Mouse (Mus musculus): ENCODE data around the gene Cdc25a. TPM values are rescaled to one million over a fixed set of nuclear protein-coding genes. Genes with fewer than 3 reads are reported as not detected.

Gene Cdc25a
- polyA plus RNA-seq, 1 experiment = 75.6 TPM

GRCm38 (mm10) chr9:109886259-109886658 lies 10.9 kb downstream of the Cdc25a start:
- no peaks in the 10 kb centered on the region for H3K27me3 ChIP-seq (ENCODE audit: control insufficient read depth, insufficient read depth, low read length, poor library complexity, severe bottlenecking)
- peaks cover 1% of the 10 kb centered on the region for H3K4me1 ChIP-seq (ENCODE audit: control insufficient read depth, insufficient read depth, low read length)
- no peak overlapping the region for H3K9ac ChIP-seq (ENCODE audit: low read depth, poor library complexity, severe bottlenecking)
- peaks cover 98% of the 10 kb centered on the region for H3K36me3 ChIP-seq (ENCODE audit: control insufficient read depth, insufficient read depth, low read length, poor library complexity, severe bottlenecking)
- H3K4me3 ChIP-seq (ENCODE audit: low read depth, low read length) = no peak overlapping the region
- TF ChIP-seq EP300 (IDR thresholded peaks at IDR 0.05; ENCODE audit: insufficient read depth, low read depth, low read length) (no peak), POLR2A (IDR thresholded peaks at IDR 0.05; ENCODE audit: insufficient read depth, low read length) (no peak), CTCF (IDR thresholded peaks at IDR 0.05; ENCODE audit: low read depth, low read length) (no peak)
- no peak overlapping the region for H3K27ac ChIP-seq (ENCODE audit: insufficient read depth, low read length)
- no peaks in the 10 kb centered on the region for H3K9me3 ChIP-seq (replicated peaks; ENCODE audit: control insufficient read depth, insufficient read depth, low read length, poor library complexity, severe bottlenecking)

- Histone ChIP-seq H3K36me3 (ENCODE audit: control insufficient read depth, insufficient read depth, low read length, poor library complexity, severe bottlenecking) (peaks cover 98% of the 10 kb centered on the region), H3K9me3 (replicated peaks; ENCODE audit: control insufficient read depth, insufficient read depth, low read length, poor library complexity, severe bottlenecking) (no peaks in the 10 kb centered on the region), H3K27me3 (ENCODE audit: control insufficient read depth, insufficient read depth, low read length, poor library complexity, severe bottlenecking) (no peaks in the 10 kb centered on the region), H3K27ac (ENCODE audit: insufficient read depth, low read length) (no peak overlapping the region), H3K4me1 (ENCODE audit: control insufficient read depth, insufficient read depth, low read length) (peaks cover 1% of the 10 kb centered on the region), H3K9ac (ENCODE audit: low read depth, poor library complexity, severe bottlenecking) (no peak overlapping the region), H3K4me3 (ENCODE audit: low read depth, low read length) (no peak overlapping the region)
- TF ChIP-seq POLR2A (IDR thresholded peaks at IDR 0.05; ENCODE audit: insufficient read depth, low read length) (no peak), EP300 (IDR thresholded peaks at IDR 0.05; ENCODE audit: insufficient read depth, low read depth, low read length) (no peak), CTCF (IDR thresholded peaks at IDR 0.05; ENCODE audit: low read depth, low read length) (no peak)
Measured at GRCm38 (mm10) chr9:109887321-109887720, 11.9 kb downstream of the Cdc25a start.

DNA sequence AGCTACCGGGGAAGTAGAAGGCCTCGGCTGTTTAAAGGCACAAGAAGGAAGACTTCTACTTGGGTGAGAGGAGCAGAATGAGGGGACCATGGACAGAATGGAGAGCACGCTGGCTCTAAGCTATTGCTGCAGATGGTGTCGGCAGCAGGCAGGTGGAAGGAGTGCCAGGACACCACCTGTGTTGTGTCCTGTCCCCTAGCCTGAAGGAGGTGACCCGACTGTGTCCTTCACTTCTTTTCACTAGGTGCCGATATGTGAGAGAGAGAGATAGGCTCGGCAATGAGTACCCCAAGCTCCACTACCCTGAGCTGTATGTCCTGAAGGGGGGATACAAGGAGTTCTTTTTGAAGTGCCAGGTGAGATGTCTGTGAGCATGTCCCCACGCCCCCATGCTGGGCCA lies 16.1 kb downstream of the Cdc25a start:
- Histone ChIP-seq H3K9me3 (replicated peaks; ENCODE audit: control insufficient read depth, insufficient read depth, low read length, poor library complexity, severe bottlenecking) (no peaks in the 10 kb centered on the region), H3K4me1 (ENCODE audit: control insufficient read depth, insufficient read depth, low read length) (peaks cover 2% of the 10 kb centered on the region), H3K9ac (ENCODE audit: low read depth, poor library complexity, severe bottlenecking) (no peak overlapping the region), H3K27ac (ENCODE audit: insufficient read depth, low read length) (no peak overlapping the region), H3K36me3 (ENCODE audit: control insufficient read depth, insufficient read depth, low read length, poor library complexity, severe bottlenecking) (peaks cover 73% of the 10 kb centered on the region), H3K27me3 (ENCODE audit: control insufficient read depth, insufficient read depth, low read length, poor library complexity, severe bottlenecking) (no peaks in the 10 kb centered on the region), H3K4me3 (ENCODE audit: low read depth, low read length) (no peak overlapping the region)
- no peak for TF ChIP-seq POLR2A (IDR thresholded peaks at IDR 0.05; ENCODE audit: insufficient read depth, low read length)
- TF ChIP-seq EP300 (IDR thresholded peaks at IDR 0.05; ENCODE audit: insufficient read depth, low read depth, low read length) = no peak
- no peak for TF ChIP-seq CTCF (IDR thresholded peaks at IDR 0.05; ENCODE audit: low read depth, low read length)

DNA sequence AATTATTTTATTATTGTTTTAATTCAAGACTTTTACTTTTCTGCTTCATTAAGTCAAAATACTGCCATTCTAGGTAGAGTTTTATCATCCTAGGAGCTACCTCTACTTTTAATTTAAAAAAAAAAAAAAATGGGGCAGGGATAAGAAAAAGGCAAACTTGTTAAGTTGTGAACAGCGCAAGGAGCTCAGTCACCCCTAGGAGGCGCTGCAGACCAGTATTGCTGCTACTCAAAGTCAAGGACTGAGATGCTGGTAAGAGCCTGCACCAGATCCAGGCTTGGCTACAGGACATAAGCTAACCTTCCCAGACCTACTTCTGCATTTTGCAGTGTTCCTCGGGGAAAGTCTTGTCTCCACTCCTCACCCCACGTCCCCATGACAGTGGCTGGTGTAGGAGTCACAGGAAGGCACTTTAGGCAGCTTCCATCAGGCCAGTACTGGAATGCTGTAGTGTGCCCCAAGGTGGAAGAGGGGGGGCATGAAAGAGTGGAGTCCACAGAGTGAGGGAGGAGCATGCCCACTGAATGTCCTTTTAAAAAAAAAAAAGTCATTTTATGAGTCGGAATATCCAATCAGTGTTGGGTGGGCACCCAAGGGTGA lies 17.4 kb downstream of the Cdc25a start:
- Histone ChIP-seq H3K36me3 (ENCODE audit: control insufficient read depth, insufficient read depth, low read length, poor library complexity, severe bottlenecking) (peaks cover 62% of the 10 kb centered on the region), H3K4me1 (ENCODE audit: control insufficient read depth, insufficient read depth, low read length) (peaks cover 5% of the 10 kb centered on the region), H3K9me3 (replicated peaks; ENCODE audit: control insufficient read depth, insufficient read depth, low read length, poor library complexity, severe bottlenecking) (no peaks in the 10 kb centered on the region), H3K27me3 (ENCODE audit: control insufficient read depth, insufficient read depth, low read length, poor library complexity, severe bottlenecking) (no peaks in the 10 kb centered on the region), H3K4me3 (ENCODE audit: low read depth, low read length) (no peak overlapping the region), H3K9ac (ENCODE audit: low read depth, poor library complexity, severe bottlenecking) (no peak overlapping the region), H3K27ac (ENCODE audit: insufficient read depth, low read length) (no peak overlapping the region)
- peak; percentile 84 for TF ChIP-seq CTCF (IDR thresholded peaks at IDR 0.05; ENCODE audit: low read depth, low read length)
- TF ChIP-seq EP300 (IDR thresholded peaks at IDR 0.05; ENCODE audit: insufficient read depth, low read depth, low read length) = no peak
- TF ChIP-seq POLR2A (IDR thresholded peaks at IDR 0.05; ENCODE audit: insufficient read depth, low read length) = no peak

GRCm38 (mm10) chr9:109894413-109895090 lies 19.2 kb downstream of the Cdc25a start:
- H3K9ac ChIP-seq (ENCODE audit: low read depth, poor library complexity, severe bottlenecking) = no peak overlapping the region
- H3K27me3 ChIP-seq (ENCODE audit: control insufficient read depth, insufficient read depth, low read length, poor library complexity, severe bottlenecking) = no peaks in the 10 kb centered on the region
- peak overlapping the region; percentile 29 for H3K27ac ChIP-seq (ENCODE audit: insufficient read depth, low read length)
- H3K36me3 ChIP-seq (ENCODE audit: control insufficient read depth, insufficient read depth, low read length, poor library complexity, severe bottlenecking) = peaks cover 45% of the 10 kb centered on the region
- no peak overlapping the region for H3K4me3 ChIP-seq (ENCODE audit: low read depth, low read length)
- H3K4me1 ChIP-seq (ENCODE audit: control insufficient read depth, insufficient read depth, low read length) = peaks cover 7% of the 10 kb centered on the region
- TF ChIP-seq EP300 (IDR thresholded peaks at IDR 0.05; ENCODE audit: insufficient read depth, low read depth, low read length) (no peak), CTCF (IDR thresholded peaks at IDR 0.05; ENCODE audit: low read depth, low read length) (peak; percentile 83)
- H3K9me3 ChIP-seq (replicated peaks; ENCODE audit: control insufficient read depth, insufficient read depth, low read length, poor library complexity, severe bottlenecking) = no peaks in the 10 kb centered on the region

GRCm38 (mm10) chr9:109895593-109895992 lies 20.2 kb downstream of the Cdc25a start:
- Histone ChIP-seq H3K36me3 (ENCODE audit: control insufficient read depth, insufficient read depth, low read length, poor library complexity, severe bottlenecking) (peaks cover 34% of the 10 kb centered on the region), H3K9ac (ENCODE audit: low read depth, poor library complexity, severe bottlenecking) (no peak overlapping the region), H3K9me3 (replicated peaks; ENCODE audit: control insufficient read depth, insufficient read depth, low read length, poor library complexity, severe bottlenecking) (no peaks in the 10 kb centered on the region), H3K4me3 (ENCODE audit: low read depth, low read length) (no peak overlapping the region), H3K27ac (ENCODE audit: insufficient read depth, low read length) (peak overlapping the region; percentile 28), H3K27me3 (ENCODE audit: control insufficient read depth, insufficient read depth, low read length, poor library complexity, severe bottlenecking) (no peaks in the 10 kb centered on the region), H3K4me1 (ENCODE audit: control insufficient read depth, insufficient read depth, low read length) (peaks cover 12% of the 10 kb centered on the region)
- TF ChIP-seq CTCF (IDR thresholded peaks at IDR 0.05; ENCODE audit: low read depth, low read length) = no peak
- no peak for TF ChIP-seq EP300 (IDR thresholded peaks at IDR 0.05; ENCODE audit: insufficient read depth, low read depth, low read length)
- no peak for TF ChIP-seq POLR2A (IDR thresholded peaks at IDR 0.05; ENCODE audit: insufficient read depth, low read length)
